Mouse (Mus musculus): ENCODE results near the gene Tmcc3.

Gene Tmcc3

GRCm38 (mm10) chr10:94311511-94312006 lies at the start of gene Tmcc3:
TSS of gene Tmcc3 (plus strand) at chr10:94311949.
- no peak for DNase-seq (ENCODE audit: low spot score in 2 of 2)

DNA sequence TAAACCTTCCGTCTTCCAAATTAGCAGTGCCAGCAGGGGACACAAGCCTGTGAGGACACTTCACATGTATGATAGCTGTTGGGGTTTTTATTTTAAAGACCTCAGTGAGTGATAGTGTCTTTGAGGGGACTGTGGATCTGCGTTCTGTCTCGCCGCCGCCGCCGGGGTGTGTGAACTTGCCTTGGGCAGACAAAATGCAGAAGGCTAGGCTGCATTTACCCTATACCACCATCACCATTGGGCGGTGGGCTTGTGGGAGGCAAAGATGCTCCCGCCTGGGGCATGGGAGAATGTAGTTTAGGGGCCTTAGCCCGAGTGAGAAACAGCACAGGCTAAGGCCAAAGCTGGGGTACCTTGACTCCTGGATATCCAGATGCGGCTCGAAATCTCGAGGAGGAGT lies 49.1 kb upstream of the Tmcc3 start:
- no peak for DNase-seq (ENCODE audit: low spot score in 2 of 2)

- DNase-seq (ENCODE audit: low spot score in 2 of 2): no peak
Measured at GRCm38 (mm10) chr10:94263211-94263610, 48.5 kb upstream of the Tmcc3 start.

- peak in 1 of 2 experiments; percentile 48 for DNase-seq (ENCODE audit: low spot score in 2 of 2)
Measured at GRCm38 (mm10) chr10:94265656-94266542, 45.9 kb upstream of the Tmcc3 start.

DNA sequence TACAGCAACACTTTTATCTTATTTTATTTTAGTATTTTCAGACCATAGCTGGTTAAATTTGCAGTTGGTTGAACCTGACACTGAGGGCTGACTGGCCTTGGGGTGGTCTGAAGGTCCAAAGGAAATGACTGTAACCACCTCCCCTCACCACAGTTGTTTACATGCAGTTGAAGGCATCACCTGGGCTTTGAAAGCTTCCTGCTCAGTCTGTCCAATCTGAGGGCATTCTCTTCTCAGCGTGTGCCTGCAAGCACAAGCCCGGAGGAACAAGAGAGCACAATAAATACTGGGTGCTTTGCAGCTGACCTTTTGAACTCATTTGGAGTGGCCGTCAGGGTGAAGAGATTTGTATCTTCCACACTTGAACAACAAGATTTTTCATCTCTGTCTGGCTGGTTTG lies 36.4 kb upstream of the Tmcc3 start:
- DNase-seq (ENCODE audit: low spot score in 2 of 2): no peak

DNA sequence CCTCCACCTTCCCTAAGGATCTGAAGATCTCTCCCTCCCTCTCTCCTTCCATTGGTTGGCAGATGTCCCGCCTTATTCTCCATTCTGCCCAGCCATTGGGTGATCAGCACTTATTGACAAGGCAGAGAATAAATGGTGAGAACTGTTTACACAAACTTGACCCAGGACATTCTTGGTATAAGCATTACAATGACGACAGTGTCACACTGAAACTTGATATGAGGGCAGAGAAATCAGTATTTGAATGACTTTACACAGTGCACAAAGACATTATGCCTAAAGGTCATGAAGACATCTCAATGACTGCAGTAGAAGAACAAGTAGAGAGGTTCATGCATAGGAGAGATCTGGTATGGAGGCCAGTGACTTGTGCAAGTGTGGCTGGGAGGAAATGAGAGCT lies 35.2 kb upstream of the Tmcc3 start:
- no peak for DNase-seq (ENCODE audit: low spot score in 2 of 2)

GRCm38 (mm10) chr10:94282179-94282578 lies 29.6 kb upstream of the Tmcc3 start:
- peak in 1 of 2 experiments; percentile 26 for DNase-seq (ENCODE audit: low spot score in 2 of 2)

GRCm38 (mm10) chr10:94282797-94283196 lies 29.0 kb upstream of the Tmcc3 start:
- DNase-seq (ENCODE audit: low spot score in 2 of 2): no peak

GRCm38 (mm10) chr10:94294437-94294836 lies 17.3 kb upstream of the Tmcc3 start:
- no peak for DNase-seq (ENCODE audit: low spot score in 2 of 2)

- peak in 1 of 2 experiments; percentile 37 for DNase-seq (ENCODE audit: low spot score in 2 of 2)
Measured at GRCm38 (mm10) chr10:94294933-94295750, 16.6 kb upstream of the Tmcc3 start.

DNA sequence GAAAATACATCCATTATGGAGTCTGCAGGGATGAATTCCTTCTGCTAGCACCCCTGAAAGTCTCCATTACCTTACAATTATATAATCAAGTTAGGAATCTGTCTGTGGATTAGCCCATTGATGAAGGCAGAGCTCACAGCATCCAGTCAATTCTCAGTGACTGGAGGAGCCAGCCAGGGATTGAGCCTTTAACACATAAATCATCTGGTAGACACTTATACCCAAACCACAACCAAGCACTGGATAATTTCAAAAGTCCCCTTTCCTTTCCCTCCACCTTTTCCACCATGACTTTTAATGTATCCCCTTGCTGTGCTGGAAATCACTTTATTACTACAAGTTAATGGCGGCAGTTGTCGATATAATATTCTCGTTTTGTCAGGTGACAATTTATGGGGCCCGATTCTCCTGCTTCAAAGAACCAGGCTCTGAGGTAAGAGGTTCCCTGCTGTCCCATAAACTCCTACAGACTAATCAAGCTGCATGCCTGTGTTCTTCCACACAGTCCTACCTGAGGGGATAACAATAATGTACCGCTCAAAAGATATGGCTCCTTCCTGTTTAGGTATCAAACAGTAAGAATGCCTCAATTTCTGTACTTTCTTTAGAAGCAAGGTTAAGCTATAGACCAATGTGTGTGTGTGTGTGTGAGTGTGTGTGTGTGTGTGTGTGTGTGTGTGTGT lies 15.7 kb upstream of the Tmcc3 start:
- DNase-seq (ENCODE audit: low spot score in 2 of 2): no peak

GRCm38 (mm10) chr10:94298471-94298870 lies 13.3 kb upstream of the Tmcc3 start, which contains the start of gene Gm4792:
TSS of gene Gm4792 (minus strand) at chr10:94298703.
- DNase-seq (ENCODE audit: low spot score in 2 of 2): no peak

GRCm38 (mm10) chr10:94299301-94299700 lies 12.4 kb upstream of the Tmcc3 start:
- DNase-seq (ENCODE audit: low spot score in 2 of 2): no peak

DNA sequence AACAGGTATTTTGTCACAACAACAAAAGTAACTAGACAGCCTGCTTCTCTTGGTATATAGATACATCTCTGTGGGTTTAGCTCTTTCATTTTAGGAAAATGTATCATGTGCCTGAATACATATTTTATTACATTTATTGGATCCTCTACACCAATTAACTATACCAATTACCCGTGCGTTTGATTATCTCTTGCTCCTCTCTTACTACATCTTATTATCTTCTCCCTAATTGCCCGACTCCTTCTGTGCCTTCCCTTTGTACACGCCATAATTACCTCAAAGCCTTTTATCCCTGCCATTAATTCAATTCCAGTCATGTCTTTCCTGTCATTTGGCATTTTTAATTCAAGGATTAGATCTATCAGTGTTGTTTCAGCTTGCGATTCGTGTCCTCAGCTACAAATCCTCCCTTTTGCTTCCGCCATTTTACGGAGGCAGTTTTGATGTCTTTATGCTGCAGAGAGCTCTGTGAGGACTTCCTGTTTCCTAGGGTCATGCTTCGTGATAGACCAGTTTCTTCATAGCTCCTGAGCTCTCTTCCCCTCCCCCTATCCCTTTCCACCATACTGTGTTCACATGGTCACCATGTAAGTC lies 7.6 kb upstream of the Tmcc3 start:
- no peak for DNase-seq (ENCODE audit: low spot score in 2 of 2)

- no peak for DNase-seq (ENCODE audit: low spot score in 2 of 2)
Measured at GRCm38 (mm10) chr10:94305526-94305925, 6.2 kb upstream of the Tmcc3 start.

DNA sequence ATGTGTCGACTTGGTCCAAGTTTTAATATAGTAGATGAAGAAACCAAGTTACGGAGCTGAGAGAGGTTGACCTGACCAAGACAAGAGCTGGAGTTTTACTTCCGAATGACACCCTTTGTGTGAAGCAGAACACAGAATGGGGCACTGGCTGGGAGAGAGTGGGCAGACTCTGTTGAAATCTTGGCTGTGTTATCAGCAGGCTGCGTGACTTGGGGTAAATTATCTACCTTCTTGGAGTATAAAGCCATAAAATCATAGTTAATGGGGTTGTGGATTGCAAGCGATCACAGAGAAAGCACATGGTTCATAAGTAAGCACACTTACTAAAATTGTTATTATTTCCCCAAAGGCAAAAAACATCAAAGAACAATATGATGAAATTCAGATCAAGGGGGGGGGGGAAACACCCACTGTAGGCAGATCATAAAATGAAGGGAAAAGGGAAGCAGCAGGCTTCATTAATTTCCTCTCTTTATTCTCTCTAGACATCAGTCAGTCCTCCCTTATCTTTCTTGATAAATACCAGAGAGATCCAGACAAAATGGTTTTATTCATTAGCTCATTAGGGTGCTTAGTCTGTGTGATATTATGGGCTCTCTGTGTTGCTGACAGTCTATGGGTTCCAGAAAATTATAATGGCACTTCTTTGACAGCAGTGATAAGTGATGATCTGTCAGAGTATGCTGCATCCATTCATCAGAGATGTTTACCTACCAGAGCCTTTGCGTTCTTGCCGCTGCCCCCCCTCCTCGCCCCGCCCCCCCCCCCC lies 1.1 kb upstream of the Tmcc3 start:
- DNase-seq (ENCODE audit: low spot score in 2 of 2): no peak

DNA sequence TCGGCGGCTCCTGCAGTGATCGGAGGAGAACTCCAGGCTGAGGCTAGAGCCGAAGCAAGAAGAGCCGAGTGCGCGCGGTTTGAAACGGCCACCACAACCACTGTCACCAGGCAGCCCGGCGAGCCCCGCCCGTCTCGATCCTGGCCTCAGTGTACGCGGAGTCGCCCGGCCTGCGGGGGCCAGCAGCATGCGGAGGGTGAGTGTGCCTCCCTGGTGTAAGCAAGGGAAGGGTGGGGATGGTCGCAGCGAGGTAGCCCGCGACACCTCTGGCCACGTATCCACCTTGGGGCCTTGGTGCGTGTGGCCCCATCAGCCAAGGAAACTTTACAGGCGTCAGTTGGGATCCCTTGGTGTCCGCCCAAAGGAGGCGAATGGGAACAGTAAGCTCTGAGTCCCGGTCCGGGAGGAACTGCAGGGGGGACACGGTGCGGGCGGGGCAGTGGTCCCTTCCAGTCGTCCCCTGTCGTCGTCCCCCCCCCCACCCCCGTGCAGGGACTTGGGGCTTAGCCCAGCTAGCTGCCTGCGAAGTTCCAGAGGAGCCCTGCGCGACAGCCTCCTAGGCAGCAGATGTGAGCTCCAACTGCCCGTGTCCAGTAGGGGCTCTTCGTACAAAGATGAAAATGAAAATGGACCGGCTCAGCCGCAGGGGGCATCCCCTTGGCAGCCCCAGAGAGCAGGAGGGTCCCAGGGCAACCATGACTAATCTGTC lies 412 bp downstream of the Tmcc3 start:
- DNase-seq (ENCODE audit: low spot score in 2 of 2): peak in 1 of 2 experiments; percentile 27

DNA sequence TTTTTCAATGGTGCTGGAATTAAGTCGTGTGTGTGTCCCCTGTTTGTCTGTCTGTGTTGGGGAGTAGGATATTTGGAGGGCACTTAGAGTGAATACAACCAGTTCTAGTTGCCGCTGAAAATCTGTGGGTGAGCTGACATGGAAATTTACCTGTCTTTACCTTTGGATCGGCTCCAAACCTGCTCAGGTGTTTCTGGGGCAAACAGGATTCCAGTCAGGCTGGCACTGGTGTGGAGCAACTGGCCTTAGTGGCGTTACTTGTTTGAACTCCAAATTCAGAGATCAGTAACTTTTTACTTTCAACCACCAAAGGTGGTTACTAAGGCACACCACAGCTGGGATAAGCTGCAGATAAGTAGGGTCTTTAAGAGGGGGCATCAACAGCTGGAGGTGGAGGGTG lies 1.4 kb downstream of the Tmcc3 start:
- DNase-seq (ENCODE audit: low spot score in 2 of 2): no peak

DNA sequence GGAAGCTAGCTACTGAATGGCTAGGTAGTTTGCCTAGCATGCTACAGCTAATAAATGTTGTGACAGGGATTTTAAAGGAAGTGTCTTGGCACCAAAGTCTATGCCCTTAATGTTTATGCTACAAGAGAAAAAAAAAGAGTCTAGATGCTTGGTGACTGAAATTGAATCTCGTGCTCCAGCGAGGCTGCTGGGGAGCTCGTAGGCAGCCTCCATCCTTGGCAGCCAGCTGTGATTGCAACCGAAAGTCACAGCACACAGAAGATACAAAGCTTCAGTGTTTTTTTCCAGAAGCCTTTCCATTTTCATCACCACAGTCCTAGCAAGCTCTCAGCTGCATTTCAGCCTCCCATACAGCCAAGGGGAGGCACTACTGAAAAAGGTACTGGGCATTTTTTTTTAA lies 6.8 kb downstream of the Tmcc3 start:
- DNase-seq (ENCODE audit: low spot score in 2 of 2): no peak

GRCm38 (mm10) chr10:94329962-94330361 lies 18.2 kb downstream of the Tmcc3 start:
- peak in 1 of 2 experiments; percentile 47 for DNase-seq (ENCODE audit: low spot score in 2 of 2)
